Mouse (Mus musculus) neural tube, embryonic 12.5 days (tissue): ENCODE data around the gene Mettl7b. TPM values are rescaled to one million over a fixed set of nuclear protein-coding genes. Genes with fewer than 3 reads are reported as not detected.
"Not testable (repeated sequence)": the region's sequence is repeated elsewhere in the genome, so short reads cannot be mapped to it uniquely, and the experiment has no call there.

Experiments used
- ATAC-seq: fragments of 200-750 bp; cut with Nextera tagmentation; 2 replicates; pipeline ENCODE4 v1.8.0; 2017; ENCODE audit warnings: low read depth, mild to moderate bottlenecking, moderate TSS enrichment, moderate library complexity; ENCODE audit not compliant: low FRiP score
- H3K27ac ChIP-seq: fragments of 300-500 bp; sonication (generic); 2 replicates; pipeline ENCODE4 v1.5.1; 2016
- H3K27me3 ChIP-seq: fragments of 300-500 bp; sonication (generic); replicated peaks from 2 replicates; pipeline ENCODE4 v1.6.1; 2016; ENCODE audit warnings: mild to moderate bottlenecking
- H3K36me3 ChIP-seq: fragments of 300-500 bp; sonication (generic); 2 replicates; pipeline ENCODE4 v1.6.1; 2016; ENCODE audit warnings: mild to moderate bottlenecking
- H3K4me1 ChIP-seq: fragments of 300-500 bp; sonication (generic); 2 replicates; pipeline ENCODE4 v1.6.1; 2016
- H3K4me2 ChIP-seq: fragments of 300-500 bp; sonication (generic); replicated peaks from 2 replicates; pipeline ENCODE4 v1.6.1; 2016; ENCODE audit warnings: mild to moderate bottlenecking
- H3K4me3 ChIP-seq: fragments of 300-500 bp; sonication (generic); 2 replicates; pipeline ENCODE4 v1.5.1; 2016
- H3K9ac ChIP-seq: fragments of 300-500 bp; sonication (generic); 2 replicates; pipeline ENCODE4 v1.6.1; 2016; ENCODE audit warnings: mild to moderate bottlenecking
- H3K9me3 ChIP-seq: fragments of 300-500 bp; sonication (generic); 2 replicates; pipeline ENCODE4 v1.6.1; 2016; ENCODE audit warnings: mild to moderate bottlenecking
- WGBS: fragments of 180-500 bp; shearing (Covaris S2); methylation state at CpG from one replicate; pipeline ENCODE4 v1.1.7; 2016; 5-methylcytosine and 5-hydroxymethylcytosine counted together
- polyA plus RNA-seq: library from polyadenylated mRNA; unstranded; fragments of >200 nt; fragmentation: Nextera tagmentation; extraction: Ambion mirVana; gene quantifications from 2 replicates; pipeline ENCODE4 v1.2.1, GENCODE M21; 2016

Mettl7b gene
- not detected in 2 replicates for polyA plus RNA-seq

GRCm38 (mm10) chr10:128960590-128961584 is at the start of gene Mettl7b:
Gene Mettl7b (minus strand): TSS chr10:128960988.
- no peak within 1 kb of the TSS for H3K9ac ChIP-seq
- H3K4me3 ChIP-seq, result no peak within 1 kb of the TSS
- H3K4me1 ChIP-seq, result no peaks in the 10 kb centered on the region
- H3K4me2 ChIP-seq, result no peak within 1 kb of the TSS
- no peaks in the 10 kb centered on the region for H3K27me3 ChIP-seq
- WGBS, result 84% methylated on average over 12 of the region's 12 CpGs
- no peaks in the 10 kb centered on the region for H3K9me3 ChIP-seq
- no peak for ATAC-seq
- no peaks in the 10 kb centered on the region for H3K36me3 ChIP-seq
- no peak within 1 kb of the TSS for H3K27ac ChIP-seq

DNA sequence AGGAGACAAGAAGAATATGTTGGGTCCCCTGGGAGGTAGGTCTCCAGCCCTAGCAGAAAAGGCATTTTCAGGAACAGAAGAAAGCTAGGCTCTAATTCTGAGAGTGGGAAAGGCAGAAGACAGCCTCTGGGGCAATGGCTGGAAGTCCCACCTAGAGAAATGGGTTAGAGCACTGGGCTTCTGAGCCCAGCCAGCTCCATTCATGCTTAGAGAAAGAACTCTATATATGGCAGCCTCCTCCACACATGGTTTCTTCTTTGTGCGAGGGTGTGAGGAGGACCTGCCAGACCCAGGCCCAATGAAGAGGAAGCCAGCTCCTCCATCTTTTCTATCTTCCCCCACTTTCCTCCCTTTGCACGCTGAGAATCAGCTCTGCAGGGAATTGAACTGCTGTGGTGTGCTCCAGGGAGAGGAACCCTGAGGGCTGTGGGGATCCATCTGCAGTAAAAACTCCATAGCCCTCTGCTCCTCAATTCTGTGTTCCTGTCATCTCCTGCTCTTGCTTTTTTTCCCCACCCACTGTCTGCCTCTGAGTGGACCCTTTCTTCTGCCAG is 49.6 kb upstream of the Mettl7b start, which contains the start of gene Olfr763:
Gene Olfr763, plus strand, starts transcription at position 504 of the 554 bp plus-strand sequence.
- no peaks in the 10 kb centered on the region for H3K27me3 ChIP-seq
- no peak within 1 kb of the TSS for H3K4me2 ChIP-seq
- H3K9ac ChIP-seq, result no peak within 1 kb of the TSS
- H3K27ac ChIP-seq, result no peak within 1 kb of the TSS
- H3K4me3 ChIP-seq, result no peak within 1 kb of the TSS
- H3K36me3 ChIP-seq, result no peaks in the 10 kb centered on the region
- 60% methylated on average over 2 of the region's 2 CpGs for WGBS
- no peaks in the 10 kb centered on the region for H3K4me1 ChIP-seq
- 0 out of 2 replicates have a peak, but pooled peaks cover 5% of the 10 kb centered on the region for H3K9me3 ChIP-seq
- ATAC-seq, result no peak

- Histone ChIP-seq H3K9me3 (0 out of 2 replicates have a peak, but pooled peaks cover 5% of the 10 kb centered on the region), H3K36me3 (no peaks in the 10 kb centered on the region), H3K4me2 (no peak overlapping the region), H3K27ac (no peak overlapping the region), H3K27me3 (no peaks in the 10 kb centered on the region), H3K4me3 (no peak overlapping the region), H3K9ac (no peak overlapping the region), H3K4me1 (no peaks in the 10 kb centered on the region)
- ATAC-seq, result no peak
- 87% methylated on average over 14 of the region's 14 CpGs for WGBS
These were observed 43.5 kb upstream of the Mettl7b start for GRCm38 (mm10) chr10:129004032-129004920.

GRCm38 (mm10) chr10:128996523-128997040 is 35.8 kb upstream of the Mettl7b start:
- no peak for ATAC-seq
- no peaks in the 10 kb centered on the region for H3K9me3 ChIP-seq
- H3K27me3 ChIP-seq, result no peaks in the 10 kb centered on the region
- H3K9ac ChIP-seq, result no peak overlapping the region
- no peaks in the 10 kb centered on the region for H3K36me3 ChIP-seq
- no peak overlapping the region for H3K27ac ChIP-seq
- H3K4me2 ChIP-seq, result no peak overlapping the region
- no peaks in the 10 kb centered on the region for H3K4me1 ChIP-seq
- 83% methylated on average over 4 of the region's 4 CpGs for WGBS
- no peak overlapping the region for H3K4me3 ChIP-seq

DNA sequence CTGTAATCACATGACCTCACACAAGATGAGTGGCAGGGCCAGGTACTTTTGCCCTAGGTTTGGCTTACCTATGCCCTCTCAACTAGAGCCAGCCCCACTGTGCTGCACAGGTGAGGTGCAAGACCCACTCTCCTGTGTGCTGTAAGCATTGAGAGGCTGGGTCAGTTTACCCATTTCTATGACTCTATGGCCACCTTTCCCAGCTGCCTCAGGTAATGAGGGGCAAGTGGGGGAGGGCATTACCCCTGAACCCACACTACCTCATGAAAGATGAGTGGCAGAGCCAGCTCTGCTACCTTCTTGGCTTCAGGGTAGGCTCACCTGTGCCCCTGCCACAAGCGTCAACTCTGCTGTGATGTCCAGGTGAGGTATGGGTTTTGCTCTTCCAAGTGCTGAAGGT is 35.0 kb upstream of the Mettl7b start:
- Histone ChIP-seq H3K9ac (no peak overlapping the region), H3K4me3 (no peak overlapping the region), H3K9me3 (no peaks in the 10 kb centered on the region), H3K36me3 (no peaks in the 10 kb centered on the region), H3K27ac (no peak overlapping the region), H3K27me3 (no peaks in the 10 kb centered on the region), H3K4me2 (no peak overlapping the region), H3K4me1 (no peaks in the 10 kb centered on the region)
- 97% methylated on average over 1 of the region's 1 CpGs for WGBS
- no peak for ATAC-seq

DNA sequence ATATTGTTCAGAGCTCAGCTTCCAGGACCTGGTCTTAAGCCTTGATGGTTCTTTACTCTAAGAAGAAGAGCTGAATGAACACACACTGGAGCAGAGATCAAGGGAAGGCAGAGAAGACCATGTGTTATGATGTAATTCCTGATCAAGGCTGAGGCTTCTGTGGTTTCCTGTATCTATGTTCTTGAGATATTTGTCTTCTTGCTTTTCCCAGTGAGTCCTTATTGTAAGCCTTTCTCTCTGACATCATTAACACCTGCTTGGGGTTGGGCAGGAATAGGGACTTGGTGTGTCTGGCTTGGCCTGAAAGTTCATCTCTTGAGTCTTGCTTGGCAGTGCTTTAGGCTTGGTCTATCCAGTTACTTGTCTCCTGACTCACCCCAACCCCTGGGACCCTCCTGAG is 30.2 kb upstream of the Mettl7b start:
- no peaks in the 10 kb centered on the region for H3K36me3 ChIP-seq
- H3K27ac ChIP-seq, result no peak overlapping the region
- ATAC-seq, result no peak
- no peaks in the 10 kb centered on the region for H3K4me1 ChIP-seq
- H3K9ac ChIP-seq, result no peak overlapping the region
- H3K4me2 ChIP-seq, result no peak overlapping the region
- H3K9me3 ChIP-seq, result no peaks in the 10 kb centered on the region
- H3K4me3 ChIP-seq, result no peak overlapping the region
- no peaks in the 10 kb centered on the region for H3K27me3 ChIP-seq

- WGBS, result 63% methylated on average over 7 of the region's 10 CpGs
These were observed 29.5 kb upstream of the Mettl7b start for GRCm38 (mm10) chr10:128990129-128990850.

DNA sequence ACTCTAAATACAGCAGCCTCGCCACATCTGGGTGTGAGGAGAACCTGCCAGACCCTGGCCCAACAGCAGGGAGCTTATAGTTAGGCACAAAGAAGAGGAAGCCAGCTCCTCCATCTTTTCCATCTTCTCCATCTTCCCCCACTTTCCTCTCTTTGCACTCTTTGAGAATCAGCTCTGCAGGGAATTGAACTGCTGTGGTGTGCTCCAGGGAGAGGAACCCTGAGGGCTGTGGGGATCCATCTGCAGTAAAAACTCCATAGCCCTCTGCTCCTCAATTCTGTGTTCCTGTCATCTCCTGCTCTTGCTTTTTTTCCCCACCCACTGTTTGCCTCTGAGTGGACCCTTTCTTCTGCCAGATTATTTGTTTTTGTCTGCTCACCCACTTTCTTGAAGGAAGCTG is 28.3 kb upstream of the Mettl7b start, which contains the start of gene Olfr9:
Gene Olfr9, plus strand, starts transcription at position 301 of the 400 bp plus-strand sequence.
- ATAC-seq, H3K9ac ChIP-seq, H3K4me1 ChIP-seq, H3K36me3 ChIP-seq, H3K9me3 ChIP-seq, H3K27me3 ChIP-seq, H3K4me2 ChIP-seq, H3K27ac ChIP-seq, H3K4me3 ChIP-seq: not testable (repeated sequence)
- WGBS, result 86% methylated on average over 1 of the region's 1 CpGs

More at GRCm38 (mm10) chr10:128990129-128990850, 29.5 kb upstream of the Mettl7b start:
- H3K36me3 ChIP-seq, H3K4me1 ChIP-seq, H3K4me2 ChIP-seq, ATAC-seq, H3K4me3 ChIP-seq, H3K27me3 ChIP-seq, H3K9me3 ChIP-seq, H3K9ac ChIP-seq, H3K27ac ChIP-seq: not testable (repeated sequence)

- Histone ChIP-seq H3K36me3 (no peaks in the 10 kb centered on the region), H3K4me2 (no peak overlapping the region), H3K27me3 (no peaks in the 10 kb centered on the region), H3K4me3 (no peak overlapping the region), H3K4me1 (no peaks in the 10 kb centered on the region), H3K27ac (no peak overlapping the region), H3K9me3 (no peaks in the 10 kb centered on the region), H3K9ac (no peak overlapping the region)
- WGBS, result 84% methylated on average over 3 of the region's 3 CpGs
- no peak for ATAC-seq
These were observed 20.0 kb upstream of the Mettl7b start for GRCm38 (mm10) chr10:128980644-128981365.

- Histone ChIP-seq H3K4me3 (no peak overlapping the region), H3K9ac (no peak overlapping the region), H3K9me3 (no peaks in the 10 kb centered on the region), H3K4me2 (no peak overlapping the region), H3K36me3 (no peaks in the 10 kb centered on the region), H3K27me3 (no peaks in the 10 kb centered on the region), H3K4me1 (no peaks in the 10 kb centered on the region), H3K27ac (no peak overlapping the region)
- WGBS, result 23% methylated on average over 9 of the region's 9 CpGs
- ATAC-seq, result peak; percentile 76
These were observed 16.8 kb upstream of the Mettl7b start for GRCm38 (mm10) chr10:128977522-128978114.
